Mouse (Mus musculus): ENCODE data around the gene Gm15107. TPM values are rescaled to one million over a fixed set of nuclear protein-coding genes. Genes with fewer than 3 reads are reported as not detected.

The Gm15107 gene
- under 1 TPM in 1 of 2 experiments, not detected in 1; 0.10 TPM for polyA plus RNA-seq (2017; shearing (Covaris generic))

GRCm38 (mm10) chrX:148180424-148180823, at the start of gene Gm15107:
Gene Gm15107 (plus strand): TSS chrX:148180724.

Other genes with a start within 250 kb of the Gm15107 start
- gene Gm15080, start 187.7 kb upstream of the Gm15107 start, polyA plus RNA-seq (2017; shearing (Covaris generic)) = not detected

Measured in activated CD4-positive, CD25-positive, alpha-beta regulatory T cell (primary cell).